ENCODE assay signal across 28 mouse cellular contexts in the genomic region with DNA sequence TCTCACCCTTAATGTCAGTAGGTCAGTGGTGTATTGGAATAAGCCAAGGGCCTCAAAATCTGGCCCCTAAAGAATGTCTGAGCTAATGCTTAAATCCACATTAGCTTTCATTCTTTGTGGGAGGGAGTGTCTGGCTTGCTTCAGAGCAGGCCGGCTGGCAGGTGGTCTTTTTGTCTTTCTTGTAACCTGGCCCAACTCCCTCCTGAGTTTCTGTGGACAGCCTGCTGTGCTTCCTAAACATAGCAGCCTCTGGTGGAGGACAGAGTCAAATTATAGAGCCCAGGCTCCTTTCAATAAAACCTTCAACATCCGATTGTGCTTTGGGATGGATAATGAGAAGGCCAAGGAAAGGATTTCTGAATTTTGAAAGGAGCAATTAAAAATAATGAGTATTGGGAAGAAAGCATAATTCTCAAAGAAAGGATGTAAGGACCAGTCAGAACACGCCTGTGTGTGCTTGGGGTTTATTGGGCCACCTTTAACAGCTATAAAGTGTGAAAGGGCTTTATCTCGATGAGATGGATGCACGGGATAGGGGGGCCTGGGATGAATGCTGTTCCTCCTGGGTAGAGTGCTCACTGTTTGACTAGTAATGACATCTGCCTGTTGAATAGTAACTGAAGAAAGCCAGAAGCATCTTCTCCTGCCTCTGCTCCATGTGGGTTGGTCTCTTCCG.
DNase-seq lines count a peak whose midpoint lies in the region; ATAC-seq lines count a peak whose summit lies in the region.
"Had no signal": no experiment of that assay in that cellular context is flagged by ENCODE, and none has a peak within 500 bp of the region (broad histone marks: within the 10 kb centered on the region; RNA-seq: fewer than 3 reads in every experiment).

No protein-coding gene starts in this region.

- H3K4me2 ChIP-seq in forebrain, embryonic 16.5 days (ENCODE audit: low read length): no peak overlapping the region
- no peak overlapping the region for H3K4me2 ChIP-seq in midbrain, embryonic 13.5 days (replicated peaks)
- no peak overlapping the region for H3K4me2 ChIP-seq in midbrain, embryonic 15.5 days
- H3K4me2 ChIP-seq: heart, embryonic 15.5 days; hindbrain, embryonic 13.5 days; kidney, embryonic 15.5 days; liver, embryonic 13.5 days; neural tube, embryonic 13.5 days; stomach, embryonic 15.5 days had no signal

- peaks cover 10% of the 10 kb centered on the region for H3K9me3 ChIP-seq in forebrain, embryonic 10.5 days
- peaks cover 7% of the 10 kb centered on the region; the same call in 1 of the 2 replicates for H3K9me3 ChIP-seq in forebrain, embryonic 16.5 days (ENCODE audit: control insufficient read depth, low read length)
- peaks cover 10% of the 10 kb centered on the region; the same call in 1 of the 2 replicates for H3K9me3 ChIP-seq in midbrain, embryonic 13.5 days
- 0 out of 2 replicates have a peak, but pooled peaks cover 7% of the 10 kb centered on the region for H3K9me3 ChIP-seq in midbrain, embryonic 15.5 days
- H3K9me3 ChIP-seq: heart, embryonic 15.5 days; kidney, embryonic 15.5 days; stomach, embryonic 15.5 days had no signal

- H3K4me1 ChIP-seq in forebrain, embryonic 10.5 days: peaks cover 28% of the 10 kb centered on the region
- H3K4me1 ChIP-seq in forebrain, embryonic 16.5 days (replicated peaks; ENCODE audit: control insufficient read depth, insufficient read depth, low read length): peaks cover 8% of the 10 kb centered on the region; the same call in 1 of the 2 replicates
- H3K4me1 ChIP-seq in midbrain, embryonic 13.5 days (replicated peaks): peaks cover 5% of the 10 kb centered on the region
- H3K4me1 ChIP-seq in midbrain, embryonic 15.5 days: no peaks in the 10 kb centered on the region
- H3K4me1 ChIP-seq: heart, embryonic 15.5 days; hindbrain, embryonic 13.5 days; kidney, embryonic 15.5 days; liver, embryonic 13.5 days; neural tube, embryonic 13.5 days; stomach, embryonic 15.5 days had no signal

- DNase-seq in forebrain, embryonic 10.5 days (ENCODE audit: extremely low spot score, low spot score): peak; percentile 40
- DNase-seq in embryo, embryonic 10.5 days (ENCODE audit: low spot score): peak; percentile 26
- peak; percentile 21 for DNase-seq in forelimb bud, embryonic 11.5 days (ENCODE audit: low read depth, low spot score)
- no peak for DNase-seq in cerebellum, postnatal 25 days
- DNase-seq in left cerebral cortex, adult 11 months (ENCODE audit: low spot score): no peak
- DNase-seq: adrenal gland, postnatal 10 days; cerebellum, adult 8-10 months; gastrocnemius, postnatal 36 days; heart, postnatal 36 days; kidney, adult 11 months; kidney, postnatal 36 days; left cerebral cortex, postnatal 4 days; liver, embryonic 13.5 days; lung, adult 2 months; lung, postnatal 14 days; midbrain, embryonic 14.5 days; thymus, adult 18-20 months; thymus, postnatal 4 days had no signal

- H3K27ac ChIP-seq in forebrain, embryonic 10.5 days: peak overlapping the region; percentile 71
- H3K27ac ChIP-seq in forebrain, embryonic 16.5 days (ENCODE audit: low read length): no peak overlapping the region
- H3K27ac ChIP-seq in midbrain, embryonic 13.5 days: no peak overlapping the region
- H3K27ac ChIP-seq in midbrain, embryonic 15.5 days: no peak overlapping the region
- H3K27ac ChIP-seq: heart, embryonic 15.5 days; hindbrain, embryonic 13.5 days; kidney, embryonic 15.5 days; left cerebral cortex, adult 2 months; liver, embryonic 13.5 days; neural tube, embryonic 13.5 days; stomach, embryonic 15.5 days had no signal

- no peak for ATAC-seq in forebrain, embryonic 16.5 days
- peak; percentile 66; the same call in 1 of the 2 replicates for ATAC-seq in midbrain, embryonic 13.5 days
- no peak for ATAC-seq in midbrain, embryonic 15.5 days (replicated peaks)

- H3K9ac ChIP-seq in forebrain, embryonic 16.5 days (replicated peaks; ENCODE audit: low read depth, low read length): no peak overlapping the region
- no peak overlapping the region for H3K9ac ChIP-seq in midbrain, embryonic 13.5 days (replicated peaks)
- no peak overlapping the region for H3K9ac ChIP-seq in midbrain, embryonic 15.5 days
- H3K9ac ChIP-seq: heart, embryonic 15.5 days; hindbrain, embryonic 13.5 days; kidney, embryonic 15.5 days; liver, embryonic 13.5 days; neural tube, embryonic 13.5 days; stomach, embryonic 15.5 days had no signal

- 11% methylated on average over 6 of the region's 6 CpGs for WGBS in forebrain, embryonic 10.5 days
- WGBS in forebrain, embryonic 16.5 days: 8% methylated on average over 6 of the region's 6 CpGs
- 15% methylated on average over 6 of the region's 6 CpGs for WGBS in midbrain, embryonic 13.5 days
- 22% methylated on average over 6 of the region's 6 CpGs for WGBS in midbrain, embryonic 15.5 days

- H3K27me3 ChIP-seq in forebrain, embryonic 10.5 days (ENCODE audit: poor library complexity, severe bottlenecking): peaks cover 20% of the 10 kb centered on the region; the same call in 1 of the 2 replicates
- H3K27me3 ChIP-seq in forebrain, embryonic 16.5 days (replicated peaks; ENCODE audit: control insufficient read depth, insufficient read depth, low read length): 0 out of 2 replicates have a peak, but pooled peaks cover 2% of the 10 kb centered on the region
- H3K27me3 ChIP-seq in midbrain, embryonic 13.5 days: no peaks in the 10 kb centered on the region
- H3K27me3 ChIP-seq in midbrain, embryonic 15.5 days (replicated peaks): no peaks in the 10 kb centered on the region
- H3K27me3 ChIP-seq: heart, embryonic 15.5 days; hindbrain, embryonic 13.5 days; kidney, embryonic 15.5 days; liver, embryonic 13.5 days; neural tube, embryonic 13.5 days; stomach, embryonic 15.5 days had no signal

- no peak overlapping the region for H3K4me3 ChIP-seq in forebrain, embryonic 10.5 days
- H3K4me3 ChIP-seq in forebrain, embryonic 16.5 days (replicated peaks; ENCODE audit: low read length): no peak overlapping the region
- no peak overlapping the region for H3K4me3 ChIP-seq in midbrain, embryonic 13.5 days (replicated peaks)
- no peak overlapping the region for H3K4me3 ChIP-seq in midbrain, embryonic 15.5 days
- H3K4me3 ChIP-seq: heart, embryonic 15.5 days; hindbrain, embryonic 13.5 days; kidney, embryonic 15.5 days; left cerebral cortex, adult 2 months; liver, embryonic 13.5 days; myocyte; neural tube, embryonic 13.5 days; stomach, embryonic 15.5 days had no signal

- H3K36me3 ChIP-seq in forebrain, embryonic 10.5 days (replicated peaks): no peaks in the 10 kb centered on the region
- H3K36me3 ChIP-seq in forebrain, embryonic 16.5 days (ENCODE audit: control insufficient read depth, insufficient read depth): no peaks in the 10 kb centered on the region
- no peaks in the 10 kb centered on the region for H3K36me3 ChIP-seq in midbrain, embryonic 13.5 days
- H3K36me3 ChIP-seq in midbrain, embryonic 15.5 days (replicated peaks): no peaks in the 10 kb centered on the region
- H3K36me3 ChIP-seq: heart, embryonic 15.5 days; hindbrain, embryonic 13.5 days; kidney, embryonic 15.5 days; liver, embryonic 13.5 days; neural tube, embryonic 13.5 days; stomach, embryonic 15.5 days had no signal

Comparison
In these comparisons a context has a peak if more than half of its experiments do, and no peak if none do; other contexts are left out.
1. DNase-seq: peak in forebrain, embryonic 10.5 days (single experiment), embryo, embryonic 10.5 days (single experiment) and forelimb bud, embryonic 11.5 days (single experiment); none in cerebellum, postnatal 25 days (0 of 2) and left cerebral cortex, adult 11 months (single experiment).